Mouse (Mus musculus) layer of hippocampus, adult 2 months (tissue): ENCODE results near the gene Nom1. TPM values are rescaled to one million over a fixed set of nuclear protein-coding genes. Genes with fewer than 3 reads are reported as not detected.

Source experiments
- DNase-seq, 2 experiments: peaks; one replicate each; pipeline ENCODE4 v3.0.0; 2022; ENCODE audit warnings: low spot score in 2 of 2
- H3K27ac ChIP-seq: fragments of 200-600 bp; 2 replicates; pipeline ENCODE4 v1.8.1; 2022
- H3K4me3 ChIP-seq: fragments of 200-600 bp; 2 replicates; pipeline ENCODE4 v1.8.1; 2022; ENCODE audit warnings: mild to moderate bottlenecking
- CTCF ChIP-seq: fragments of 200-600 bp; conservative IDR thresholded peaks from 2 replicates; pipeline ENCODE4 v1.8.1; 2022; ENCODE audit warnings: antibody characterized with exemption, mild to moderate bottlenecking, moderate library complexity
- total RNA-seq, 2 experiments: library from RNA; stranded (reverse); gene quantifications; 2 replicates each; pipeline ENCODE4 v1.2.3; 2021

The Nom1 gene
- total RNA-seq, 2 experiments from 2014 or later = 22.1 to 25.8 TPM

DNA sequence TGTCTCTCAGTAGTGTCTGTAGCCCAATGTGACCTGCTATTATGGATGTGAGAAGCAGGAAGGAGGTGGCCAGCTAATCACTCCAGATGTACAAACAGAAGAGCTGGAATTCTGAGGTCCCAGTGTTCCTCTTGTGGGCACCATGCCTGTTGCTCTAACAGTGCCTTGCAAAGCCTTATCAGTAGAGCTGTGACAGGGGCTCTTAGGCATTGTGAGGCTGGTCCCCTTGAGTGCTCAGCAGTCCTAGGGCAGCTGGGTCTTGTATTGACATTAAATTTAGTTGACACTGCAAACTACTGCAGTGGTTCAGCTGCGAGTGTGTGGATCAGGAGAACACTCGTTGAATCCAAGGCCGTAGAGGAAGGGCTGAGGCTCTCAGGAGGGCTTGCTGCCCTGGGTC, 72.5 kb downstream of the Nom1 start:
- no peak for TF ChIP-seq CTCF
- Histone ChIP-seq H3K4me3 (no peak overlapping the region), H3K27ac (no peak overlapping the region)
- no peak for DNase-seq

Other genes starting within 250 kb of the Nom1 start
- gene Rnf32, start 238.7 kb upstream of the Nom1 start, total RNA-seq = 10 to 100 TPM; 22.8 to 24.3 TPM
- gene Lmbr1, start 56.3 kb upstream of the Nom1 start, total RNA-seq = 10 to 100 TPM; 24.2 to 26.7 TPM
- not detected for gene Mnx1, start 43.8 kb downstream of the Nom1 start, total RNA-seq
- 10 to 100 TPM; 74.6 to 76.7 TPM for gene Ube3c, start 134.6 kb downstream of the Nom1 start, total RNA-seq